Mouse (Mus musculus): ENCODE measurements at regions not wholly inside any gene's neighbourhood (a gene's known extent, or its start where the extent isn't known, plus 50 kb on each side); places are given as distances from the start of the nearest gene placed in this dataset.

DNA sequence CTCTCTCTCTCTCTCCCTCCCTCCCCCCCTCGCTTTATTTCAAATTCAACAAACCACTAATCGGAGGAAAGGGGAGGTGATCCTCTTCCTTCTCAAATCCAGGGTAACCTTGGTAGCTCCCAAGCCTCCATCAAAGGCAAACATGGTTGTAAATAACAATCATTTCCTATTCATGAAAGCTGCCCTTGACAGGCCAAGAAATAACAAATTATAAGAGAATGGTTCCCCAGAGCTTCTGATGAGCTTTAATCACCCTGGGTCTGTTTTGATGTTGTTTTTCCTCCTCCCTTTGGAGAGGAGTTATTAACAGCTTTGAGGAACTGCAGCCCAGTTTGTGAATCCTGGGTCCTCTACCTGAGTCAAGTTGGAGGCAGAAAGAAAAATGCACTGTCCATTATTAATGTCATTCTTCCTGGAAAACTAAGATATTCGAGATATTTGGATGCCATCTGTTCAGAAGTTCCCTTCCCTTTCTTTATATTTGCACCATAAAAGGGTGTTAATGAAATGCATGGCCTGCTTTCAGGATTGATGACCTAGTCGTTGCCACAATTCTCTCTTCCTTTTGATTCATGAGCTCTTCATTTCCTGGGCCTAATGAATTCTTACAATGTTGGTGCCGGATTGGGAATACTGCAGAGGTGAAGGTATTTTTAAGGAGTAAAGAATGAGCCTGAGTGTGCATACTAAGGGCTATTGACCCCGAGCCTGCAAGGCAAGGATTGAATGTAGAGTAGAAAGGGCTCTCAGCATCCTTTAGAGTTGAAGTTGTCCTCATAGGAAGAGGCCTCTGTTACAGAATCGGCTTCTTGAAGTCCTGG is 366.5 kb upstream of the Sash1 start:
- TF ChIP-seq TBP (conservative IDR thresholded peaks at IDR 0.05; ENCODE audit: low read depth, low read length) (no peak), CTCF (conservative IDR thresholded peaks at IDR 0.05 in 1 of 2, IDR thresholded peaks at IDR 0.05 in 1 of 2; ENCODE audit: low read depth in 2 of 2, low read length in 2 of 2) (no peak), MAX (IDR thresholded peaks at IDR 0.05; ENCODE audit: low read length) (no peak), E2F4 (IDR thresholded peaks at IDR 0.05; ENCODE audit: insufficient replicate concordance, low read depth, low read length) (no peak)

Measured in CH12.LX (cell line).